In genomic region chr6:140576133-140576532, GRCm38 (mm10) we compare ENCODE assay signal across 14 mouse cellular contexts. TPM values are rescaled to one million over a fixed set of nuclear protein-coding genes. Genes with fewer than 3 reads are reported as not detected.
DNase-seq lines count a peak whose midpoint lies in the region; ATAC-seq and TF ChIP-seq lines count a peak whose summit lies in the region.
"Had no signal": no experiment of that assay in that cellular context is flagged by ENCODE, and none has a peak within 500 bp of the region (broad histone marks: within the 10 kb centered on the region; RNA-seq: fewer than 3 reads in every experiment).

No protein-coding gene starts in this region.

- 0 out of 2 replicates have a peak overlapping the region, but pooled peaks have one; percentile 11 for H3K27ac ChIP-seq in lung, embryonic 15.5 days
- no peak overlapping the region for H3K27ac ChIP-seq in lung, postnatal 0 days (ENCODE audit: low read length)
- H3K27ac ChIP-seq in stomach, postnatal 0 days (replicated peaks) = no peak overlapping the region
- H3K27ac ChIP-seq in midbrain, embryonic 13.5 days = no peak overlapping the region
- H3K27ac ChIP-seq: forebrain, embryonic 12.5 days; limb, embryonic 10.5 days; midbrain, embryonic 10.5 days had no signal

- WGBS in lung, embryonic 15.5 days = 59% methylated on average over 8 of the region's 8 CpGs
- WGBS in lung, postnatal 0 days = 52% methylated on average over 8 of the region's 8 CpGs
- 73% methylated on average over 8 of the region's 8 CpGs for WGBS in stomach, postnatal 0 days
- 95% methylated on average over 8 of the region's 8 CpGs for WGBS in midbrain, embryonic 13.5 days

- H3K9ac ChIP-seq in lung, embryonic 15.5 days = no peak overlapping the region
- no peak overlapping the region for H3K9ac ChIP-seq in lung, postnatal 0 days (replicated peaks; ENCODE audit: low read depth)
- no peak overlapping the region for H3K9ac ChIP-seq in stomach, postnatal 0 days (ENCODE audit: low read length)
- no peak overlapping the region for H3K9ac ChIP-seq in midbrain, embryonic 13.5 days (replicated peaks)
- H3K9ac ChIP-seq: forebrain, embryonic 12.5 days; liver, postnatal 0 days had no signal

- ATAC-seq in frontal cortex, adult (ENCODE audit: low TSS enrichment) = peak; percentile 81
- ATAC-seq in lung, embryonic 15.5 days (ENCODE audit: borderline replicate concordance, extremely low read depth, low FRiP score, low TSS enrichment) = no peak
- no peak for ATAC-seq in lung, postnatal 0 days
- 0 out of 2 replicates have a peak, but pooled peaks have one; percentile 8 for ATAC-seq in megakaryocyte-erythroid progenitor cell, adult 5-6 weeks (replicated peaks; ENCODE audit: low FRiP score, low TSS enrichment, poor library complexity, severe bottlenecking)
- no peak for ATAC-seq in stomach, postnatal 0 days (ENCODE audit: low FRiP score, low TSS enrichment)
- ATAC-seq in midbrain, embryonic 13.5 days = no peak
- ATAC-seq: liver, postnatal 0 days had no signal

- no peak overlapping the region for H3K4me3 ChIP-seq in lung, embryonic 15.5 days
- H3K4me3 ChIP-seq in lung, postnatal 0 days (ENCODE audit: low read depth, low read length) = no peak overlapping the region
- no peak overlapping the region for H3K4me3 ChIP-seq in stomach, postnatal 0 days (ENCODE audit: low read depth, low read length)
- no peak overlapping the region for H3K4me3 ChIP-seq in midbrain, embryonic 13.5 days (replicated peaks)
- H3K4me3 ChIP-seq: forebrain, embryonic 12.5 days; limb, embryonic 10.5 days; midbrain, embryonic 10.5 days had no signal

- no peak overlapping the region for H3K4me2 ChIP-seq in lung, embryonic 15.5 days
- H3K4me2 ChIP-seq in lung, postnatal 0 days (replicated peaks; ENCODE audit: low read depth, low read length) = no peak overlapping the region
- no peak overlapping the region for H3K4me2 ChIP-seq in stomach, postnatal 0 days (replicated peaks; ENCODE audit: low read depth)
- H3K4me2 ChIP-seq in midbrain, embryonic 13.5 days (replicated peaks) = no peak overlapping the region
- H3K4me2 ChIP-seq: forebrain, embryonic 12.5 days had no signal

- H3K9me3 ChIP-seq in lung, embryonic 15.5 days = no peaks in the 10 kb centered on the region
- no peaks in the 10 kb centered on the region for H3K9me3 ChIP-seq in lung, postnatal 0 days (ENCODE audit: low read length)
- no peaks in the 10 kb centered on the region for H3K9me3 ChIP-seq in stomach, postnatal 0 days (ENCODE audit: control insufficient read depth, low read length)
- H3K9me3 ChIP-seq in midbrain, embryonic 13.5 days = no peaks in the 10 kb centered on the region
- H3K9me3 ChIP-seq: forebrain, embryonic 12.5 days; limb, embryonic 10.5 days; midbrain, embryonic 10.5 days had no signal

- no peaks in the 10 kb centered on the region for H3K4me1 ChIP-seq in lung, embryonic 15.5 days
- H3K4me1 ChIP-seq in lung, postnatal 0 days (ENCODE audit: insufficient read depth, low read depth, low read length) = no peaks in the 10 kb centered on the region
- H3K4me1 ChIP-seq in stomach, postnatal 0 days (replicated peaks; ENCODE audit: control insufficient read depth, insufficient read depth) = no peaks in the 10 kb centered on the region
- no peaks in the 10 kb centered on the region for H3K4me1 ChIP-seq in midbrain, embryonic 13.5 days (replicated peaks)
- H3K4me1 ChIP-seq: forebrain, embryonic 12.5 days; limb, embryonic 10.5 days; midbrain, embryonic 10.5 days had no signal

- TF ChIP-seq EP300 in lung, postnatal 0 days (IDR thresholded peaks at IDR 0.05) = no peak
- no peak for TF ChIP-seq EP300 in stomach, postnatal 0 days (optimal IDR thresholded peaks at IDR 0.05)

- H3K36me3 ChIP-seq in lung, embryonic 15.5 days = peaks cover 42% of the 10 kb centered on the region
- peaks cover 9% of the 10 kb centered on the region; the same call in 1 of the 2 replicates for H3K36me3 ChIP-seq in lung, postnatal 0 days (ENCODE audit: insufficient read depth, low read length)
- H3K36me3 ChIP-seq in stomach, postnatal 0 days (ENCODE audit: control insufficient read depth, insufficient read depth, low read length) = peaks cover 8% of the 10 kb centered on the region
- H3K36me3 ChIP-seq in midbrain, embryonic 13.5 days = peaks cover 72% of the 10 kb centered on the region

- no peak for DNase-seq in frontal cortex, postnatal 14 days (ENCODE audit: low spot score in 2 of 2)
- no peak for DNase-seq in lung, postnatal 0 days (ENCODE audit: low spot score)
- peak; percentile 29 for DNase-seq in ZHBTc4 (ENCODE audit: low read depth, low spot score)
- no peak for DNase-seq in stomach, postnatal 0 days (ENCODE audit: low spot score)
- DNase-seq: cerebellum, adult 2 months; kidney, adult 18-20 months; liver, postnatal 0 days had no signal

- H3K27me3 ChIP-seq in lung, embryonic 15.5 days = no peaks in the 10 kb centered on the region
- no peaks in the 10 kb centered on the region for H3K27me3 ChIP-seq in lung, postnatal 0 days (replicated peaks; ENCODE audit: insufficient read depth, low read length)
- H3K27me3 ChIP-seq in stomach, postnatal 0 days (ENCODE audit: control insufficient read depth, insufficient read depth, low read length) = no peaks in the 10 kb centered on the region
- no peaks in the 10 kb centered on the region for H3K27me3 ChIP-seq in midbrain, embryonic 13.5 days
- H3K27me3 ChIP-seq: forebrain, embryonic 12.5 days had no signal

- TF ChIP-seq CTCF in lung, postnatal 0 days (IDR thresholded peaks at IDR 0.05) = no peak
- no peak for TF ChIP-seq CTCF in stomach, postnatal 0 days (IDR thresholded peaks at IDR 0.05; ENCODE audit: low read depth)

RNA-seq across cellular contexts. Expression of gene Aebp2, which starts 46.3 kb away (rescaled TPM):
- 8.6 and 11.5 TPM in 2 replicates for polyA plus RNA-seq in lung, embryonic 15.5 days (2015; fragmentation: Nextera tagmentation; extraction: Ambion mirVana)
- 7.6 and 9.9 TPM in 2 replicates for polyA plus RNA-seq in lung, postnatal 0 days (2015; fragmentation: Nextera tagmentation; extraction: Ambion mirVana)
- 41.5 and 55.5 TPM in 2 replicates for total RNA-seq in megakaryocyte-erythroid progenitor cell, adult 5-6 weeks (2014; fragmentation: Nextera tagmentation)
- 70.7 and 71.0 TPM in 2 replicates for total RNA-seq in megakaryocyte-erythroid progenitor cell, adult 5-6 weeks (2017)
- polyA plus RNA-seq in stomach, postnatal 0 days (2015; fragmentation: Nextera tagmentation; extraction: Ambion mirVana) = 7.3 and 8.0 TPM in 2 replicates
- 11.3 and 11.7 TPM in 2 replicates for polyA plus RNA-seq in midbrain, embryonic 13.5 days (2015; fragmentation: Nextera tagmentation; extraction: Ambion mirVana)

Comparison
In these comparisons a context has a peak if more than half of its experiments do, and no peak if none do; other contexts are left out.
1. ATAC-seq: peak in frontal cortex, adult (single experiment) and megakaryocyte-erythroid progenitor cell, adult 5-6 weeks (single experiment); none in lung, embryonic 15.5 days (single experiment), lung, postnatal 0 days (single experiment), stomach, postnatal 0 days (single experiment) and midbrain, embryonic 13.5 days (single experiment).